Mouse (Mus musculus) urinary bladder, postnatal 10 days (tissue): Measurements from ENCODE around the gene Ptpn9.

Source experiments
- DNase-seq: peaks from one replicate; pipeline ENCODE4 v3.0.0; 2022; ENCODE audit warnings: low spot score

The Ptpn9 gene

DNA sequence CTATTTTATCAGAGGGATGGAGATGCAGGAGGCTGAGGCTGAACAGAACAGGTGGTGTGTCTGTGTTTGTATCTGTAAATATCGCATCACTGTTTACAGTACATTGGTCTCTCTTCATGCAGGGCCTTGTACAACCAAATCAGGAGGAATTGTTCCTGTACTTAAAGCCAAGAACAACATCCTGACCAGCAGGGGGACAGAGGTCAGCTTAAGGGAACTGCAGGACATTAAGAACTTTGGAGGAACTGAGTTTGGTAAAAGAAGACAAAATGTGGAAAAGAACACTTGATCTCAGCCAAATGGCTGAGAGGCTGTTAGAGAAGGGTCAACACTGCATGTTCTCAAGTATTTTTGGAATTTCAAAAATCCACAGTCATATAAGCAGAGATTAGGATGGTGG lies 20.0 kb downstream of the Ptpn9 start:
- no peak for DNase-seq

DNA sequence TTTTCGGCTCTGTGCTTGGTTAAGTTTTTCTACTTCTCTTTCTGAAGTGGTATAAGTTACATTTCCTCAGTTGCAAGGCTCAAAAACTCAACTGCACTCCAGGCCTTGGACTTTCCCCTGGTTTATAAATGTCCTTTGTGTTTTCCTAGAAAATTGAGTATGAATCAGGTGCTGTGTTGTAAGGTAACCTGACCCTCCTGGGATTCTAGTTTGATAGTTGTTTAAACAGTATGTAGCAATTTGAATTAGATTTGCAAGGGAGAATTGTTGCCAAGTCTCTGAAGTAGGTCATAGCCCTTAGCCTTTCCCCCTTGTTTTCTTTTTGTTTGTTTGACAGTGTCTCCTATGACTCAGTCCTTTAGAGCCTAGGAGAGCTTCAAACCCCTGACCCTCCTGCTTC lies 22.9 kb downstream of the Ptpn9 start:
- no peak for DNase-seq

DNA sequence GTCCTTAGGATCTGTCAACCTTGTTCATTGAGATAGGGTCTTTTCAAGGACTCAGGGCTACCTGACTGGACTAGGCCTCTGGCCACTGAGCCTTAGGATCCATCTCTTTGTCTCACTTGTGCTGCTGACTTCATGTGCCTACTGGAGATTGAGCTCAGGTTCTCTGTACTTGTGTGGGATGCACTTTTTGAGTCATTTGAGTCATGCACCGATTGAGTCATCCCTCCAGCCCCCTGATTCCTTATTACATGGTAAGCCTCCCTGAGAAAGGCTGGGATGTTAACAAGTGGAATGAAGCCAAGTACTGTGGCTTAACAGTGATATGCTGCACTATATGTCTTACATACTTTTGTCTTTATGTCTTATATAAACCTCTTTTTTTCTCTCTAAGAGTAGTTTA lies 37.0 kb downstream of the Ptpn9 start:
- DNase-seq = no peak

DNA sequence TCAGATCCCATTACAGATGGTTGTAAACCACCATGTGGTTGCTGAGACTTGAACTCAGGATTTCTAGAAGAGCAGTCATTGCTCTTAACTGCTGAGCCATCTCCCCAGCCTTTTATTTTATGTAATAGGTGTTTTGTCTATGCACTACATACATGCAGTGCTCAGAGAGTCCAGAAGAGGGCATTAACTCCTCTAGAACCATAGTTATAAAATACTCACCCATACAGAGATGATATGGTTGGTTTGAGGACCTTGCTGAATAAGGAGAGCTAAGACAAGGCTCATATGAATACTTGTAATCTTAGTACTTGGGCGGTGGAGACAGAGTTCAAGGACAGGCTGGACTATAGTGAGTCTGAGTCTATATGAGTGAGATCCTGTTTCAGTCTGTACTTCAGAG lies 61.5 kb downstream of the Ptpn9 start:
- DNase-seq = no peak

DNA sequence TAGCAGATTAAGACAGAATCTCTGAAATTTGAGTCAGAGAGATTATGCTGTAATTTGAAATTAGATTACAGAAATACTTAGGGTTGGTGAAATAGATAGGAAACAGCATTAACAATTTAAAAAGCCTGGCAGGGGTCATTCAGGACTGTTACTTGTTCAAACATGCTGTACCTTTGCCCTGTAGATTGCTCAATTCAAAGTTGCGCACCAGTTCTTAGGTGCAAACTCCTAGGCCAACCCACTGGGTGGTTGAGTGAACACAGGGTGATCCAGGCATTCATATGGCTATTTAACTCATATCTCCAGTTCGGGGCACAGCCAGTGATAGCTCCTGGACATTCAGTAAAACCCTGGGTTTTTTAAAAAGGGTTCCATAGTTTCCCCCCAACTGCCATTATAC lies 69.4 kb downstream of the Ptpn9 start:
- DNase-seq = no peak

DNA sequence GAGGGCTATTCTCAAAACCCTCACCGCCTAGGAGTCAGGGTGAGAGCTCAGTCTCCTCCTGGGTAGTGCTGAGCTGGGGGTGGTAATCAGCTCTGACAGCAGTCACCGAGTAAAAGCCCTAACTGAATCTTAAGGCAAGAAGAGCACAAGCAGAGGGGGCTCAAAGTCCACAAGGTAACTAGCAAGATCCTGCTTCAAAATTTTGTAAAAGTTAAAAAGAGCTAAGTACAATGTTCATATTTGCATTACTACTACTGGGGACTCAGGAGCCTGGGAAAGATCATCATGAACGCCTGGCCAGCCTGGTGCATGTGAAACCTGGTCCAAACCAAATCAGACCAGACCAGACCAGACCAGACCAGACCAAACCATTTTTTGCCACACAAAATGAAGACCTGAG lies 73.5 kb downstream of the Ptpn9 start:
- no peak for DNase-seq

DNA sequence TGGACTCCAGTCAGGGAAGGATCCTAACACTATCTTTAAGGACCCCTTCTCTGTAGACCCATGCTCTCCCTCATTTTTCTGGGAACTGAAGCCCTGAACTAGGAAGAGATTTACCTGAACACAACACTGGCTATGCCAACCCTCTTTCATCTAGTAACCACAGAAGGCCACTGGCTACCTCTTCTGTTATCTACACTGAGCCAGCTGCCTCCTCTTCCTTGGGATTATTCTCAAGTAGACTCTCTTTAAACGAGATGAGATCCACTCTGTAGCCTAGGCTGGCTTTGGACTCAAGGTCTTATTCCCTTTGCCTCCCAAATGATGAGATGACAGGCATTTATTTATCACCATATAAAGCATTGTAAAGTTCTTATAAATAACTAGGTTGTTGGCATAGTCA lies 75.5 kb downstream of the Ptpn9 start:
- no peak for DNase-seq

DNA sequence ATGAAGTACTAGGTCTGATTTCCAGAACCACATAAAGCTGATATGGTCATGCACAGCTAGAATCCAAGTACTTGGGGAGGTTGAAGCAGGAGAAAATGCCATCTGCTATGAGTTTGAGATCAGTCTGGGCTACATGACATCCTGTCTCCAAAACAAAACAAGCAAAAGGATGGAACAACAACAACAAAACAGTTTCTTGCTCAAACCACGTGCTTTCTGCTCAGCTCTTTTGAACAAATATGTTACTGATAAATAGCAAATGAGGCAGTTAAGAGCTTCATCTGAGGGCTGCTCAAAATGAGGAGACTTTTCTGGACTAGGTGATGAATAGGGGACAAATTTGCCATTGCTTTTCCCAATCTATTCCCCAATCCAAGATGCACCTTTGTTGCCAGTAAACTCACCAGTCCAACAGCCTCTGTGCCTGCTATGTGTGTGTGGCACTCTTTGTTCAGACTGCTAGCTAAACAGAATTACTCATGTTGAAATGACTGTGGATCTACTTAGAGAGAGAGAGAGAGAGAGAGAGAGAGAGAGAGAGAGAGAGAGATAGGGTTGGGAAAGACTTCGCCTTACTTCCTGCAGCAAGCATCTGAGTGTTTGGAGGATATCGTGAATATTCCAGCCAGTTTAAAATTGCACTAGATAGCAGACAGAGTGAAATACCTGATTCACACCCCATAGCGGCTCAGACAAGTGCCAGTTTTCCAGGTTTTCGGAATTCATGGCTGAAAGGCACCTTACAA lies 76.2 kb downstream of the Ptpn9 start:
- DNase-seq = no peak

DNA sequence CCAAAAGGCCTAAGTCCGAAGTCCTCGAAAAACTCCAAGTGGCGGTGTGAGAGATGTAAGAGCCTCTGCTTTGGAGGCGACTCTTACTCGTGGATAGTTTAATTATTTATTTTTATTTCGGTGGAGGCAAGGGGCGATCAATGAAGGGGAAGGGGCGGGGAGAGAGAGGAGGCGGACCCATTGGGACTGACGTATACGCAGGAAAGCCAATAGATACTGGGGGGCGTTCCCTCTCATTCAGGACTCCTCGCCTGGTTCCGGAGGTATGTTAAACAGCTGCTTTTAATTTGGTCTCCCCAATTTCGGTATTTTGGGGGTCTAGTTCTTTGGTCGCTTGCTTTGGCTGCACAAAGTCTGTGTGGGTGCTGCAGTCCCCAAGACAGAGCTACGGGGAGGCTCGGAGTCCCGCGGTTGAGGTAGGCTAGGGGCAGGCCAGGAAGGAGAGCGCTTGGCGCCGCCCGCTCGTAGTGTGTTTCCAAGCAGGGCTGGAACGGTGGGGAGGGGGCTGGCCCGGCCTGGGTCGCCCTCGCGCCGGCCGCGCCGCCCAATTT lies 77.2 kb downstream of the Ptpn9 start, which contains the start of gene Sin3a:
Gene Sin3a, plus strand, starts transcription at position 240 of the 551 bp plus-strand sequence.
- no peak for DNase-seq

DNA sequence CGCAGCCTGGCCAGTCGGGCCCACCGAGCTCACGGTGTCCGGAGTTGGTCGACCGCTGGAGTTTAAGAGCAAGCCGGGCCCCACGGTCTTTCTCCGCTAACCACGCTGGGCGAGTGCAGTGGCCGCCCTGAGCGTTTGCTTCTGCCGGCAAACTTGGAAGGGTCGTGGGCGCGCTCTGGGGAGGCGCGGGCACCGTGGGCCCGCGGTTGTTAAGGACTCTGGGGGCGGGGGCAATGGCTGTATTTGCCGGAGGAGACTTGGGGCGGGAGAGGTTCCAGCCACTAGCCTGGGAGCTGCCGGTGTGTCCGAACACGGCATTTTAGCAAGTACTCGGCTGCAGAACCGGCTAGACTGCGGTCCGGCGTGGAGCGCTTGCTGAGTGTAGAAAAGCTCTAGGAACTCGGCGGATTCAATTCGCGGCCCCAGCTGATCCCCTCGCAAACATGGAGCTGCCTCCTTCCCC lies 77.8 kb downstream of the Ptpn9 start:
- no peak for DNase-seq

DNA sequence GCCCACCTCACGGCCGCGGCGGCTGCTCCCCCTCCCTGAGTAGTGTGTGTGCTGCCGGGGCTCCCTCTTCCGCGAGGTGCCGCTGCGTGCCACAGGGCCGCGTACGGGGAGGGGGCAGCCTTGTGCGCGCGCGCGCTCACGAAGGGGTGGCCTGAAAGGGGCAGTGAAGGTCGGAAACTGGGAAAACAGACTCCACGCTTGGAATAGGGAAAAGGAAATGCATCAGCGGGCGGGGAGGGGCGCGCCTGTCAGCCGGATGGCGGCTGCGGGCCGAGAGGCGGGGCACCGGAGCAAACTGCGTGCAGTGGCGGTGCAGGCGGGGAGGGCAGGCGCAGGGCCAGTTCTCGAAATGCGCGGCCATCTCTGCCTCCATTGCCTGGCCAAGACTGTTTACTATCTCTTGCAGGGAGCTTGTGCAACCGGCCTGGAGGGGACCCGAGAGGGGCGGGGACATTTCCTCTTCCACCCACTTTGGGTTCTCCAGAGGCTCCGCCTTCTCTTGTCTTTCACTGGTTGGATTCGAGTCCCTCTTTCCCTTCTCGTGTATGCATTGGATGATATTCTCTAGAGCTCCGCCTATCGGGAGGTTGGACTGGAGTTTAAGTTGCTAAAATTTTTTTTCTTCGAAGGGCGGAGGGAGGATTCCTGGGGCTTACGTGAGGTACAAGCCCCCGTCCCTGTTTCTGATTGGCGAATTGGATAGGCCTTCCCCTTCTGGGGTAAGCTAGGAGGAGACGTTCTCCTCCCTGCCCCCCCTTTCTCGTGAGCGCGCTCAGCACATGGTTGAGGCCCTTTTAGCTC lies 78.5 kb downstream of the Ptpn9 start:
- DNase-seq = peak; percentile 81

DNA sequence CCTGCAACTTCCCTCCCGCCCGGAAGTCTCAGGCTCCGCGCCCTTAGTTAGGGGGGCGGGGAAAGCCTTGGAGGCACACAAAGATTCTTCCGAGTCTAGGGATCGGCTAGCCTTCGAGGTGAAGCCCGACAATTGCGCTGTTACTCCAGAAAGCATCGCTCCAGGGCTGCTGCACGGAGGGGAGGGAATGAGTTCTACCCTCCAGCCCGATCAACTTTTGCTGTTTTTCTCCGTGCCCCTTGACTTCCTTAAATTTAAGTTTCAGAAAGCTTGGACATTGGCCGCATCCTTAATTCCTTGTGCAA lies 79.0 kb downstream of the Ptpn9 start:
- DNase-seq = no peak

DNA sequence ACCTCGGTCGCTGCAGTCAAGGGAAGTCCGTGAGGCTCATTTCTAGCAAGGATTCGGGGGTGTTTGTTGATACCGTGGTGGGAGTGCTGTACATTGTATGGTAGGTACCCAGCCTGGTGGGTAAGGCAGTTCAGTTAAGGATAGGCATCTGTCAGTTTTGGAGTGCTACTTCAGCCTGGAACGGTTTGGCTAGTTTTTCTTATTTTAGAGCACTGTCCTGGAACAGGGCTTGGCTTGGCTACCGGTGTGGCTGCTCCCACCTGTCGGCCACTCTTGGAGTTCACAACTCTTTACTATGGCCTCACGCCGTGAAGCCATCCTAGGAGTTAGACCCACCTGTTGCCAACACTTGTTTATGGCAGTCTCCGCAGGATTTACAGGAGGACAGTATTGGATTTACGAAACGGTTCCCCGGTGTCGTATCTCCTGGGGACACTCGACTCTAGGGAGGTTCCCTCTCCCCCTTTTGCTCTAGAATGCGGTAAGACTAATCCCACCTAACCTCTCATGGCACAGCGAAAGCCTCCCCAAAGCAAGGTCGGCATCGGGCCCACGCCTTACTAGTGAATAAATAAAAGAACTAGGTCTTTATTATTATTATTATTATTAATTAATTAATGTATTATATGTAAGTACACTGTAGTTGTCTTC lies 79.6 kb downstream of the Ptpn9 start:
- DNase-seq = no peak

DNA sequence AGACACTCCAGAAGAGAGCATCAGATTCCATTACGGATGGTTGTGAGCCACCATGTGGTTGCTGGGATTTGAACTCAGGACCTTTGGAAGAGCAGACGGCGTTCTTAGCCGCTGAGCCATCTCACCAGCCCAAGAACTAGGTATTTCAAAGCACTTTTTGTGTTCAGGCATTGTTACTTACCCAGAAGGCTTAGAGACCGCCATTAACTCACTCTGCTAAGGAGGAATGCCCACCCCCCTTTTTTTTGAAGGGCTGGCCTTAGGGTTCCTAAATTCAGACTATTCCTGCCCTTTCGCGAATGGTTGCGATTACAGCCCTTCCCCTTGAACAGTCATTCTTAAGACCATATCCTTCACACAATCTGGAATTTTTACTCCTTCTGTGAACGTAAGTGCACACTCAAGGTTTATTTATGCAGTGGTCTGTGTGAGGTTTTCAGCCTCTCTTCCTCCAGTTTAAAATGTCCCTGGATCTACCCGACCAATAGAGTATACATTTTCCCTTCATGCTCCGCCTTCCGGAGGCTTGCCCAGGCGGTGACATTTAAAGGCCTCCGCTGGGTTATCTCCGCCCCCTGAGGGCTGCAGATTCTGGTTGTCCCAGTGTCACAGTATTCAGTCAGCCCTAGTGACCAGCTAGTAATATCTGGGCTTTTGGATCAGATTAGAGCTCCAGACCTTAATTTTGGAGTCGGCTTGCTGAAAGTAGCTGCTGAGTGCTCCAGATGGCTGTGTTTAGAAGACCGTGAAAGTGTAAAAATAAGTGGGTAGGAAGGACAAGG lies 80.3 kb downstream of the Ptpn9 start:
- no peak for DNase-seq

DNA sequence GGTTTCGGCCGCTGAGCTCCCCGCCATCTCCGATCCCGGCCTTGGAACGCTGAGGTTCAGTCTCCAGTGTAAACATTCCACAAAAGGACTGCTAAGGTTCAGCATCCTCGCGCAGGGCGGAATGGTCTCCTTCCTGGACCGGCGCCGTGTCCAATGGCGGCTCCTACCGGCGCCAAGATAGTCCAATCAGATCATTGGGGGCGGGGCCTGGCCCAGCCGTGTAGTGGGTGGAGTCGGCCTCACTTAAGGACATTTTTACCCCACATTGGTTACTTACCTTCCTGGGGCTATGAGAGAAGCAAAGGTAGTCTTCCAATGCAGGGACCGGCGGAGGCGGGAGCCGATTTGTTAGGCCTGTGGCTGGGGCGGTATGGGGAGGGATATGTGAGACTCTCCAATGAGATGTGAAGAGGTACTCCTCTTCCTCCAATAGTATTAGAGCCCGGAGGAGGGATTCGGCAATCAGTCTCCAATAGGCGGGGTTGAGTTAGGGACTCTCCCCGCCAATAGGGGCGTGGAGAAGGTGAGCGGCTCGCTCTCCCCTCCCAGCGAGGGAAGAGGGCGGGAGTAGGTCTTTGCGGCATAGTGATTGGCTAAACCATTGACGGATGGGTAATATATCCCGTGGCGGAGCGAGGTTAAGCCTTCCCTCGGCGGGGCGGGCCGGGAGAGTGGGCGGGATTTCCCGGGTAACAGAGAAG lies 81.1 kb downstream of the Ptpn9 start:
- peak; percentile 96 for DNase-seq

DNA sequence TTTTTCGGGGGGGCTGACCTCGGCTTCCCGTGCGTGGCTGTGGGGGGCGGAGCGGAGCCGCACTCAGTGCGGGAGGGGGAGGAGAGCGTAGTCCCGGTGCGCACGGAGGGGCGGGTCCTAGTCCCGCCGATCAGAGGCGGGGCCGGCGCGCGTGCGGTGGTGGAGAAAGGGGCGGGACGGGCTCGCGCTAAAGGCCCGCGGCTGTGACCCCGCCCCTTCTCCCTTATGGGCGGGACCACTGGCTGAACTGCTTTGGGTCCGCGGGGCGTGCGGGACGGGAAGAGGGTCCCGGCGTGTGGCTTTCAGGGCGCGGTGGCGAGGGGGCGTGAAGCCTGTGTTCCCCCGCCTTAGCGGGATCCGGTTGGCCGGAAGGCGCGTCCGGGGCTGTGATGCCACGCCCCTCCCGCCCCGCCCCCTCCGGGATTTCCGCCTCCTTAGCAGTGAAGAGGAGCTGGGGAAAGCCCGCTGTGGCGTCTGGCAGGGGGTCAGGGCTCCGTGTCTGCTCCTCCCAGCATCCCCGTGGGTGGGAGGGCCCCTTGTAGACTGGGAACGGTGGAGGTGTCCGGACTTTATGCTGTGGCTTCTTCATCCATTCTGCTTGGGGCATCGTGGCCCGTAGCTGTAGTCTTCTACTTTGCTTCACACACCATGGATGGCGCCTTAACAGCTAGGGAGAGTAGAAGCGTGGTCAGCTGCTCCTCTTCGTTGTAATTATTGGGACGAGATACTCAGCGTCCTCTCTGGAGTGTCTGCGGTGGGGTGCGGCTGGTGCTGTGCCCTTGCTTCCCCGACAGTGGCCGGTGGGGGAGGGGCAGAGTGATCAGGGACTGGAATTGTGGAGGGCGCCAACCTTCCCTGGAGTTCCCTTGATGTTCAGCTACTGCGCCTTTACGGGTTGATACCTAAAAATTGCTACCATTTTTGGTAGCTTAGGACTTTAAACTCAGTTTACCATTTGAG lies 82.3 kb downstream of the Ptpn9 start:
- DNase-seq = peak; percentile 63

DNA sequence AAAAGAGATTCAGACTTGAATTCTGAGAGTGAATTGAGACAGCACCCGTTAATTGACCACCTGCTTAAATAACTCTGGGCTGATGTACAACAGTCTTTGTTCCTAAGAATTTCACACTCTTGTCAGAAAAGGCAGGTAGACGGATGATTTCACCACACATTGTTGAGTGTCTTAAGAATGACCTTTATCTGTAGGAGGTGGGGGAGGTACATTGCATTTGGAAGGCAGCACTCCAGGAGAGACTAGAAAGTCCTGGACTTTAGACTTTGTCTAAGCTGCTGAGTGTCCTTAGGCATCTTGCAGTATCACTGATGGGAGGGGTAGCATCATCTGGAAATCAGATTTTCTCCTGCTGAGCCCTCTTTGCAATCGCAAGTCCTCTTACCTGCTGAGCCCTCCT lies 87.5 kb downstream of the Ptpn9 start:
- DNase-seq = no peak
